Mouse (Mus musculus): ENCODE results near the gene Pigc. TPM values are rescaled to one million over a fixed set of nuclear protein-coding genes. Genes with fewer than 3 reads are reported as not detected.
A peak's percentile ranks its signal among the peaks of the same experiment; 100 is the strongest.

The Pigc gene
- polyA plus RNA-seq, 1 experiment from 2014 or later: 33.3 TPM

DNA sequence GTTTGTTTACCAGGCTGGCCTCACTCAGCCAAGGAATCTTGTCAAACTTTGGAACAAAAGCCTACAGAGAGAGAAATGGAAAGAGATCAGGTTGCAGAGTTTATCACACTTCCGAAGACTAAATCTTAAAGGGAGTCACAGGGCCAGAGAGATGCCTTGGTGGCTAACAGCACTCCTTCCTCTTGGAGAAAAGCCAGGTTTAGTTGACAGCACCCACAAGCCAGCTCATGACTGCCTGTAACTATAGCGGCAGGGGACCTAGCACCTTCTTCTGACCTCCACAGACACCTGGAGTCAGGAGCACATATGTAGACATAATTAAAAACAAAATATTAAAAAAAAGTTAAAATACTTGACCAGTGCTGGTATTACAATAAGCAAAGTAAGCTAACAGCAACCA is 1.1 kb upstream of the Pigc start:
- H3K9ac ChIP-seq (ENCODE audit: low read depth, low read length): no peak overlapping the region
- no peaks in the 10 kb centered on the region for H3K9me3 ChIP-seq (ENCODE audit: control insufficient read depth, low read length)
- H3K4me2 ChIP-seq (replicated peaks; ENCODE audit: low read depth, low read length): no peak overlapping the region
- H3K36me3 ChIP-seq (ENCODE audit: control insufficient read depth, insufficient read depth, low read length): no peaks in the 10 kb centered on the region
- H3K4me1 ChIP-seq (replicated peaks; ENCODE audit: control insufficient read depth, insufficient read depth, low read length): no peaks in the 10 kb centered on the region
- WGBS: 85% methylated on average over 2 of the region's 2 CpGs
- no peaks in the 10 kb centered on the region for H3K27me3 ChIP-seq (ENCODE audit: control insufficient read depth, insufficient read depth, low read length)
- DNase-seq (ENCODE audit: low spot score) (no peak), ATAC-seq (ENCODE audit: low FRiP score) (no peak)
- H3K4me3 ChIP-seq (ENCODE audit: low read depth, low read length): no peak overlapping the region
- no peak overlapping the region for H3K27ac ChIP-seq (ENCODE audit: low read depth, low read length)

DNA sequence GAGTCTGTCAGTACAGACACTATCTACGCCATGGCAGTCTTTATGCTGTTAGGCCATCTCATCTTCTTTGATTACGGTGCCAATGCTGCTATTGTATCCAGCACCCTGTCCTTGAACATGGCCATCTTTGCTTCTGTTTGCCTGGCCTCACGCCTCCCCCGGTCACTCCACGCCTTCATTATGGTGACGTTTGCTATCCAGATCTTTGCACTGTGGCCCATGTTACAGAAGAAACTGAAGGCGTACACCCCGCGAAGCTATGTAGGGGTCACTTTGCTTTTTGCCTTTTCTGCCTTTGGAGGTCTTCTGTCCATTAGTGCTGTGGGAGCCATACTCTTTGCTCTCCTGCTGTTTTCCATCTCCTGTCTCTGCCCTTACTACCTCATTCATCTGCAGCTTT is 1.9 kb downstream of the Pigc start:
- Histone ChIP-seq H3K9me3 (ENCODE audit: control insufficient read depth, low read length) (no peaks in the 10 kb centered on the region), H3K4me3 (ENCODE audit: low read depth, low read length) (no peak overlapping the region), H3K36me3 (ENCODE audit: control insufficient read depth, insufficient read depth, low read length) (no peaks in the 10 kb centered on the region), H3K4me1 (replicated peaks; ENCODE audit: control insufficient read depth, insufficient read depth, low read length) (no peaks in the 10 kb centered on the region), H3K27ac (ENCODE audit: low read depth, low read length) (no peak overlapping the region), H3K27me3 (ENCODE audit: control insufficient read depth, insufficient read depth, low read length) (no peaks in the 10 kb centered on the region), H3K4me2 (replicated peaks; ENCODE audit: low read depth, low read length) (no peak overlapping the region), H3K9ac (ENCODE audit: low read depth, low read length) (no peak overlapping the region)
- WGBS: 98% methylated on average over 9 of the region's 9 CpGs
- ATAC-seq (ENCODE audit: low FRiP score) (no peak), DNase-seq (ENCODE audit: low spot score) (no peak)

DNA sequence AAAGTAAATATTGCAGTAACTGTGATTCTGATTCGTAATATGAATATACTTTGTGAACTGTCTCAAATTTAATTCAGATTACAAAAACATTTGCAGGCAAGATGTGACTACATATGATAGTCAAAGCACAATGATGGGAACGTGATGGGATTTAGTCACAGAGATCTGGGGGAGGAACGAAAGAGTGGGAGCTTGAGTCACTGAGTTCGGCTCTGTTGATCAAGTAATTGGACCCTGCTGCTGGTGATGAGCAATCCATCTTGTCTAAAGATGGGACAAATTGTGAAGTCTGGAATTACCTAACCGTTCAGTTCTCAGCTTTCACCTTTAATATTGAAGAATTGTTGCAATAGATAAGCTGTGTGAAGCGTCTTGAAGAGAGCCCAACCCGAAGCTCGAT is 3.2 kb downstream of the Pigc start:
- H3K36me3 ChIP-seq (ENCODE audit: control insufficient read depth, insufficient read depth, low read length): no peaks in the 10 kb centered on the region
- H3K9ac ChIP-seq (ENCODE audit: low read depth, low read length): no peak overlapping the region
- no peaks in the 10 kb centered on the region for H3K9me3 ChIP-seq (ENCODE audit: control insufficient read depth, low read length)
- no peak overlapping the region for H3K27ac ChIP-seq (ENCODE audit: low read depth, low read length)
- H3K27me3 ChIP-seq (ENCODE audit: control insufficient read depth, insufficient read depth, low read length): no peaks in the 10 kb centered on the region
- WGBS: 90% methylated on average over 8 of the region's 8 CpGs
- no peak for ATAC-seq (ENCODE audit: low FRiP score)
- H3K4me1 ChIP-seq (replicated peaks; ENCODE audit: control insufficient read depth, insufficient read depth, low read length): no peaks in the 10 kb centered on the region
- H3K4me3 ChIP-seq (ENCODE audit: low read depth, low read length): no peak overlapping the region
- DNase-seq (ENCODE audit: low spot score): no peak
- H3K4me2 ChIP-seq (replicated peaks; ENCODE audit: low read depth, low read length): no peak overlapping the region

DNA sequence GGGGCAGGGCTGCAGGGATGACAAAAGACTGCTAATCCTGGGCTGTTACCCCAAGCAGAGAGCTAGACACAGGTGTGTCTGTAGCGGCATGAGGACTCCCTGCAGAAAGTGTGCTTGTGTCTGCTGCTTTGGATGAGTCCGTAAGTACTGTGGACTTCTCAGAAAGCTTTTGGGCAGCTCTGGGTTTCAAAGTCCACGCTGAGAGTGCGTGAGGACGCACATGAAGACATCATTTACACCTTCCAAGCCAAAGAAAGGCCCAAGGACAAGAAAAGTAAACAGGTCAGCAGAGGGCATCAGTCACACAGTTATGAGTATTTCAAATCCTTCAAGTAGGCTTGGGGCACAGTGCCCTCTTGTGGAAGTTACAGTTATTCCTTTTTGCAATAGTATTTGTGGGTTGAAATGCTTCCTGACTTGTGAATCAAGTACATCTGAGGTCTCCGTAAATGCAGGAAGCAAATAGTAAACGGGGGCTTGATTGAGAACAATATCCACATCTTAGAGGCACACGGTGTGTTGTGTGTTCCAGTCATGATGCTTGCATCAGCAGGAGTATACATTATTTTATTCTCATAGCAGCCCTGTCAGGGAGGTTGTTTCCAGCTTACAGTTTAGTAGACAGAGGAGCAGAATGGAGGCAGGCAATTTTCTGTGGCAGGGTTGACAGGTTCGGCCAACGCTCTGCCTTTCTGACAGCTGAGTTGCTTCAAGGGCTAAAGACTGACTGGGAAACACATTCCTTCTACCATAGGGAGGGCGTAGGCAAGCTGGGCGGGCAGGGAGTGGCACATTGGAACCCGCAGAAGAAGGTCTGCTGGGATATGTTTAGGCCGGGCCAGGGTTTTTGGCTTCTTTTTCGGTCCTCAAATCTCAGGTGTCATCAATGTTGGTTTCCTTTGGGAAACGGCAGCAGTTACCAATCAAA is 7.5 kb downstream of the Pigc start:
- H3K27me3 ChIP-seq (ENCODE audit: control insufficient read depth, insufficient read depth, low read length): no peaks in the 10 kb centered on the region
- 49% methylated on average over 16 of the region's 16 CpGs for WGBS
- H3K9ac ChIP-seq (ENCODE audit: low read depth, low read length): no peak overlapping the region
- no peaks in the 10 kb centered on the region for H3K36me3 ChIP-seq (ENCODE audit: control insufficient read depth, insufficient read depth, low read length)
- no peak overlapping the region for H3K4me3 ChIP-seq (ENCODE audit: low read depth, low read length)
- no peak overlapping the region for H3K27ac ChIP-seq (ENCODE audit: low read depth, low read length)
- DNase-seq (ENCODE audit: low spot score) (peak; percentile 85), ATAC-seq (ENCODE audit: low FRiP score) (peak; percentile 67)
- H3K9me3 ChIP-seq (ENCODE audit: control insufficient read depth, low read length): no peaks in the 10 kb centered on the region
- no peak overlapping the region for H3K4me2 ChIP-seq (replicated peaks; ENCODE audit: low read depth, low read length)
- H3K4me1 ChIP-seq (replicated peaks; ENCODE audit: control insufficient read depth, insufficient read depth, low read length): no peaks in the 10 kb centered on the region

GRCm38 (mm10) chr1:161977331-161977730 is 8.3 kb downstream of the Pigc start:
- ATAC-seq (ENCODE audit: low FRiP score) (no peak), DNase-seq (ENCODE audit: low spot score) (no peak)
- H3K4me3 ChIP-seq (ENCODE audit: low read depth, low read length): no peak overlapping the region
- H3K9ac ChIP-seq (ENCODE audit: low read depth, low read length): no peak overlapping the region
- H3K4me1 ChIP-seq (replicated peaks; ENCODE audit: control insufficient read depth, insufficient read depth, low read length): no peaks in the 10 kb centered on the region
- no peaks in the 10 kb centered on the region for H3K36me3 ChIP-seq (ENCODE audit: control insufficient read depth, insufficient read depth, low read length)
- H3K27ac ChIP-seq (ENCODE audit: low read depth, low read length): no peak overlapping the region
- whole genome bisulfite sequencing: 67% methylated on average over 4 of the region's 4 CpGs
- no peaks in the 10 kb centered on the region for H3K27me3 ChIP-seq (ENCODE audit: control insufficient read depth, insufficient read depth, low read length)
- H3K4me2 ChIP-seq (replicated peaks; ENCODE audit: low read depth, low read length): no peak overlapping the region
- H3K9me3 ChIP-seq (ENCODE audit: control insufficient read depth, low read length): no peaks in the 10 kb centered on the region

GRCm38 (mm10) chr1:161978173-161978700 is 9.3 kb downstream of the Pigc start:
- H3K4me1 ChIP-seq (replicated peaks; ENCODE audit: control insufficient read depth, insufficient read depth, low read length): no peaks in the 10 kb centered on the region
- WGBS: 85% methylated on average over 5 of the region's 5 CpGs
- no peak for ATAC-seq (ENCODE audit: low FRiP score)
- H3K36me3 ChIP-seq (ENCODE audit: control insufficient read depth, insufficient read depth, low read length): no peaks in the 10 kb centered on the region
- no peak for DNase-seq (ENCODE audit: low spot score)
- no peak overlapping the region for H3K27ac ChIP-seq (ENCODE audit: low read depth, low read length)
- H3K4me3 ChIP-seq (ENCODE audit: low read depth, low read length): no peak overlapping the region
- no peak overlapping the region for H3K9ac ChIP-seq (ENCODE audit: low read depth, low read length)
- H3K9me3 ChIP-seq (ENCODE audit: control insufficient read depth, low read length): no peaks in the 10 kb centered on the region
- no peak overlapping the region for H3K4me2 ChIP-seq (replicated peaks; ENCODE audit: low read depth, low read length)
- H3K27me3 ChIP-seq (ENCODE audit: control insufficient read depth, insufficient read depth, low read length): no peaks in the 10 kb centered on the region

GRCm38 (mm10) chr1:161979536-161979935 is 10.6 kb downstream of the Pigc start, which contains the start of gene 4930558K02Rik:
4930558K02Rik (minus strand) TSS chr1:161979636.
- no peak within 1 kb of the TSS for H3K4me2 ChIP-seq (replicated peaks; ENCODE audit: low read depth, low read length)
- DNase-seq (ENCODE audit: low spot score) (no peak), ATAC-seq (ENCODE audit: low FRiP score) (no peak)
- H3K9ac ChIP-seq (ENCODE audit: low read depth, low read length): no peak within 1 kb of the TSS
- no peaks in the 10 kb centered on the region for H3K36me3 ChIP-seq (ENCODE audit: control insufficient read depth, insufficient read depth, low read length)
- no peaks in the 10 kb centered on the region for H3K27me3 ChIP-seq (ENCODE audit: control insufficient read depth, insufficient read depth, low read length)
- no peak within 1 kb of the TSS for H3K27ac ChIP-seq (ENCODE audit: low read depth, low read length)
- no peaks in the 10 kb centered on the region for H3K9me3 ChIP-seq (ENCODE audit: control insufficient read depth, low read length)
- no peaks in the 10 kb centered on the region for H3K4me1 ChIP-seq (replicated peaks; ENCODE audit: control insufficient read depth, insufficient read depth, low read length)
- H3K4me3 ChIP-seq (ENCODE audit: low read depth, low read length): no peak within 1 kb of the TSS
- WGBS: 74% methylated on average over 1 of the region's 1 CpGs

DNA sequence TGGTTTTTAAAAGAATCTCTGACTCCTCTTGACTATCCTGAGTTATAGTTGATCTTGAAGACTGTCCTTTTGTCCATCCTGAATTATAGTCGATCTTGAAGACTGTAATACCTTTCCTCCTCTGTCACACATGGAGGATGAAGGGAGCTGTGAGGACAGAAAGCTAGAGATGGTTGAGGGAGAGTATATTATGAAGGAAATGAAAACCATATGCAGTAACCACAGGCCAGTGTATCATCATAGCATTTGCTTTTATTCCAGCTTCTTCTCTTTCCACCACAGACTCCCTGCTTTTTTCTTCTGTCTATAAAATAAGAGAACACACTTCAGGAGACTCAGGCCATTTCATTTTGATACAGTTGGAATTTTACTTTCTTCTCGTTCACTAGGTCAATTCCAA is 11.1 kb downstream of the Pigc start:
- Histone ChIP-seq H3K27ac (ENCODE audit: low read depth, low read length) (no peak overlapping the region), H3K4me2 (replicated peaks; ENCODE audit: low read depth, low read length) (no peak overlapping the region), H3K4me1 (replicated peaks; ENCODE audit: control insufficient read depth, insufficient read depth, low read length) (no peaks in the 10 kb centered on the region), H3K9me3 (ENCODE audit: control insufficient read depth, low read length) (no peaks in the 10 kb centered on the region), H3K9ac (ENCODE audit: low read depth, low read length) (no peak overlapping the region), H3K27me3 (ENCODE audit: control insufficient read depth, insufficient read depth, low read length) (no peaks in the 10 kb centered on the region), H3K36me3 (ENCODE audit: control insufficient read depth, insufficient read depth, low read length) (no peaks in the 10 kb centered on the region), H3K4me3 (ENCODE audit: low read depth, low read length) (no peak overlapping the region)
- DNase-seq (ENCODE audit: low spot score): no peak
- no peak for ATAC-seq (ENCODE audit: low FRiP score)
- WGBS: 81% methylated on average over 2 of the region's 2 CpGs

All from hindbrain, embryonic 11.5 days (tissue).